In genomic region chr4:135743520-135743919, GRCm38 (mm10) we compare ENCODE assay signal across 29 mouse cellular contexts. TPM values are rescaled to one million over a fixed set of nuclear protein-coding genes. Genes with fewer than 3 reads are reported as not detected.
DNase-seq lines count a peak whose midpoint lies in the region; ATAC-seq lines count a peak whose summit lies in the region.
"Had no signal": no experiment of that assay in that cellular context is flagged by ENCODE, and none has a peak within 500 bp of the region (broad histone marks: within the 10 kb centered on the region; RNA-seq: fewer than 3 reads in every experiment).

No protein-coding gene starts in this region.

- H3K4me1 ChIP-seq in intestine, embryonic 16.5 days (ENCODE audit: control insufficient read depth, insufficient read depth, low read length) = peaks cover 37% of the 10 kb centered on the region
- peaks cover 44% of the 10 kb centered on the region for H3K4me1 ChIP-seq in intestine, embryonic 15.5 days (replicated peaks)
- H3K4me1 ChIP-seq in kidney, embryonic 16.5 days (ENCODE audit: insufficient read depth, low read length) = peaks cover 22% of the 10 kb centered on the region
- H3K4me1 ChIP-seq in limb, embryonic 10.5 days = peaks cover 45% of the 10 kb centered on the region
- H3K4me1 ChIP-seq: forebrain, embryonic 15.5 days had no signal

- no peaks in the 10 kb centered on the region for H3K9me3 ChIP-seq in intestine, embryonic 16.5 days (ENCODE audit: control insufficient read depth, low read length)
- no peaks in the 10 kb centered on the region for H3K9me3 ChIP-seq in intestine, embryonic 15.5 days
- no peaks in the 10 kb centered on the region for H3K9me3 ChIP-seq in kidney, embryonic 16.5 days (ENCODE audit: low read length)
- H3K9me3 ChIP-seq in limb, embryonic 10.5 days (replicated peaks) = no peaks in the 10 kb centered on the region
- H3K9me3 ChIP-seq: forebrain, embryonic 15.5 days; G1E; heart, embryonic 10.5 days; heart, embryonic 13.5 days had no signal

- DNase-seq in kidney, adult 18-20 months = no peak
- DNase-seq in lung, postnatal 10 days = peak; percentile 19
- DNase-seq in lung, postnatal 36 days = no peak
- DNase-seq in limb, embryonic 10.5 days (ENCODE audit: low spot score) = no peak
- DNase-seq in thymus, adult 18-20 months = no peak
- DNase-seq: adrenal gland, postnatal 10 days; adrenal gland, postnatal 36 days; B cell, adult 2 months; cerebellum, adult 18-20 months; cerebellum, adult 9-10 months; cerebellum, postnatal 14 days; gastrocnemius, postnatal 10 days; gastrocnemius, postnatal 36 days; heart, adult 2 months; heart, postnatal 14 days; heart, postnatal 4 days had no signal

- no peak overlapping the region for H3K4me3 ChIP-seq in intestine, embryonic 16.5 days (ENCODE audit: low read length)
- no peak overlapping the region for H3K4me3 ChIP-seq in intestine, embryonic 15.5 days (replicated peaks)
- no peak overlapping the region for H3K4me3 ChIP-seq in kidney, embryonic 16.5 days (ENCODE audit: low read length)
- no peak overlapping the region for H3K4me3 ChIP-seq in limb, embryonic 10.5 days
- H3K4me3 ChIP-seq: forebrain, embryonic 15.5 days; heart, adult 2 months; heart, embryonic 10.5 days; heart, embryonic 13.5 days had no signal

- H3K9ac ChIP-seq in intestine, embryonic 16.5 days (ENCODE audit: low read depth, low read length) = peak overlapping the region; percentile 33; the same call in 1 of the 2 replicates
- no peak overlapping the region for H3K9ac ChIP-seq in intestine, embryonic 15.5 days
- no peak overlapping the region for H3K9ac ChIP-seq in kidney, embryonic 16.5 days (replicated peaks; ENCODE audit: low read length)
- H3K9ac ChIP-seq: forebrain, embryonic 15.5 days; heart, embryonic 13.5 days; hindbrain, embryonic 14.5 days had no signal

- no peaks in the 10 kb centered on the region for H3K27me3 ChIP-seq in intestine, embryonic 16.5 days (replicated peaks; ENCODE audit: control insufficient read depth, insufficient read depth, low read length)
- H3K27me3 ChIP-seq in intestine, embryonic 15.5 days (replicated peaks) = no peaks in the 10 kb centered on the region
- H3K27me3 ChIP-seq in kidney, embryonic 16.5 days (ENCODE audit: insufficient read depth, low read length) = no peaks in the 10 kb centered on the region
- H3K27me3 ChIP-seq in limb, embryonic 10.5 days (ENCODE audit: low read depth, poor library complexity, severe bottlenecking) = no peaks in the 10 kb centered on the region
- H3K27me3 ChIP-seq: forebrain, embryonic 15.5 days; Patski had no signal

- no peak for ATAC-seq in intestine, embryonic 16.5 days
- ATAC-seq in intestine, embryonic 15.5 days = no peak
- peak; percentile 52; the same call in 1 of the 2 replicates for ATAC-seq in kidney, embryonic 16.5 days (ENCODE audit: low FRiP score, low TSS enrichment)
- ATAC-seq: forebrain, embryonic 15.5 days; Patski had no signal

- H3K27ac ChIP-seq in intestine, embryonic 16.5 days (ENCODE audit: low read length) = no peak overlapping the region
- no peak overlapping the region for H3K27ac ChIP-seq in intestine, embryonic 15.5 days
- H3K27ac ChIP-seq in kidney, embryonic 16.5 days (ENCODE audit: low read length) = no peak overlapping the region
- H3K27ac ChIP-seq in limb, embryonic 10.5 days = peak overlapping the region; percentile 32; the same call in 1 of the 2 replicates
- H3K27ac ChIP-seq: forebrain, embryonic 15.5 days; heart, adult 2 months; heart, embryonic 10.5 days; heart, embryonic 13.5 days; hindbrain, embryonic 14.5 days had no signal

- H3K4me2 ChIP-seq in intestine, embryonic 16.5 days (ENCODE audit: low read depth, low read length) = no peak overlapping the region
- H3K4me2 ChIP-seq in intestine, embryonic 15.5 days (replicated peaks) = no peak overlapping the region
- no peak overlapping the region for H3K4me2 ChIP-seq in kidney, embryonic 16.5 days (replicated peaks; ENCODE audit: low read depth, low read length)
- H3K4me2 ChIP-seq: forebrain, embryonic 15.5 days; heart, embryonic 13.5 days; hindbrain, embryonic 14.5 days had no signal

- no peaks in the 10 kb centered on the region for H3K36me3 ChIP-seq in intestine, embryonic 16.5 days (ENCODE audit: control insufficient read depth, insufficient read depth, low read length)
- no peaks in the 10 kb centered on the region for H3K36me3 ChIP-seq in intestine, embryonic 15.5 days
- H3K36me3 ChIP-seq in kidney, embryonic 16.5 days (ENCODE audit: insufficient read depth, low read length) = no peaks in the 10 kb centered on the region
- no peaks in the 10 kb centered on the region for H3K36me3 ChIP-seq in limb, embryonic 10.5 days
- H3K36me3 ChIP-seq: forebrain, embryonic 15.5 days; G1E; heart, embryonic 10.5 days; heart, embryonic 13.5 days had no signal

- WGBS in intestine, embryonic 16.5 days = 23% methylated on average over 6 of the region's 6 CpGs
- WGBS in intestine, embryonic 15.5 days = 18% methylated on average over 6 of the region's 6 CpGs
- 13% methylated on average over 6 of the region's 6 CpGs for WGBS in kidney, embryonic 16.5 days
- 20% methylated on average over 6 of the region's 6 CpGs for WGBS in limb, embryonic 10.5 days

RNA-seq across cellular contexts. Expression of gene Il22ra1, which starts 15.5 kb away (rescaled TPM):
- polyA plus RNA-seq in intestine, embryonic 16.5 days (2015; fragmentation: Nextera tagmentation; extraction: Ambion mirVana) = 6.6 and 7.9 TPM in 2 replicates
- 4.7 and 6.5 TPM in 2 replicates for polyA plus RNA-seq in intestine, embryonic 15.5 days (2015; fragmentation: Nextera tagmentation; extraction: Ambion mirVana)
- 0.11 TPM in 1 of 2 replicates, not detected in the other for polyA plus RNA-seq in kidney, embryonic 16.5 days (2015; fragmentation: Nextera tagmentation; extraction: Ambion mirVana)
- not detected in 2 replicates for polyA plus RNA-seq in limb, embryonic 10.5 days (2016; fragmentation: Nextera tagmentation; extraction: Ambion mirVana)
- polyA plus RNA-seq: embryonic facial prominence, embryonic 11.5 days; forebrain, embryonic 11.5 days; forebrain, embryonic 15.5 days; G1E; heart, embryonic 13.5 days; heart, embryonic 16.5 days; hindbrain, embryonic 11.5 days; hindbrain, embryonic 14.5 days; Patski had no signal

RNA-seq across cellular contexts. Expression of gene Myom3, which starts 16.0 kb away (rescaled TPM):
- polyA plus RNA-seq in intestine, embryonic 16.5 days (2015; fragmentation: Nextera tagmentation; extraction: Ambion mirVana) = 0.88 and 1.1 TPM in 2 replicates
- polyA plus RNA-seq in intestine, embryonic 15.5 days (2015; fragmentation: Nextera tagmentation; extraction: Ambion mirVana) = 1.1 TPM in 2 replicates
- polyA plus RNA-seq in kidney, embryonic 16.5 days (2015; fragmentation: Nextera tagmentation; extraction: Ambion mirVana) = 0.76 and 0.86 TPM in 2 replicates
- polyA plus RNA-seq in limb, embryonic 10.5 days (2016; fragmentation: Nextera tagmentation; extraction: Ambion mirVana) = 0.11 and 0.15 TPM in 2 replicates
- polyA plus RNA-seq: forebrain, embryonic 11.5 days; G1E; heart, embryonic 10.5 days had no signal

RNA-seq across cellular contexts. Expression of gene Ifnlr1, which starts 57.4 kb away (rescaled TPM):
- 4.3 and 5.2 TPM in 2 replicates for polyA plus RNA-seq in intestine, embryonic 16.5 days (2015; fragmentation: Nextera tagmentation; extraction: Ambion mirVana)
- polyA plus RNA-seq in intestine, embryonic 15.5 days (2015; fragmentation: Nextera tagmentation; extraction: Ambion mirVana) = 3.6 and 4.2 TPM in 2 replicates
- polyA plus RNA-seq in kidney, embryonic 16.5 days (2015; fragmentation: Nextera tagmentation; extraction: Ambion mirVana) = 1.0 and 1.4 TPM in 2 replicates
- 0.43 and 0.59 TPM in 2 replicates for polyA plus RNA-seq in limb, embryonic 10.5 days (2016; fragmentation: Nextera tagmentation; extraction: Ambion mirVana)
- polyA plus RNA-seq: G1E had no signal
